Mouse (Mus musculus): Measurements from ENCODE around the gene Mief1. TPM values are rescaled to one million over a fixed set of nuclear protein-coding genes. Genes with fewer than 3 reads are reported as not detected.

Gene Mief1
- total and polyA plus RNA-seq, 3 experiments = 19.2 to 34.4 (median 20.7) TPM

DNA sequence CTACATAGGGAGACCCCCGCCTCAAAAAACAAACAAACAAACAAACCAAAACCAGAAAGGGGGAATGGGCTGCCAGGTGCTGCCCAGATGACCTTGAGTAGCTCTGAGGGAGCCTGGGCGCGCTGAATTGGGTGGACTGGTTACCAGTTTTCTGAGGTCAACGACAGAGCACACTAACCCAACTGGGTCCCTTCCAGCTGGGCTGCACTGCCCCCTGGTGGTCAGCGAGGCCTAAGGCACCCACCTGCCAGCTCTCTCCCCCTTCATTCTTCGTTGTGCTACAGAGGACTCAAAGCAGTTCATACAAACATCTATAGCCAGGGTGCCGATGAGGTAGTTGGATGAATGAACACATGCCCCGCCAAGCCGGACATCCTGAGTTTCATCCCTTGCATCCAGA, 8.6 kb upstream of the Mief1 start (continued):
- TF ChIP-seq EP300 (IDR thresholded peaks at IDR 0.05; ENCODE audit: low read length) = no peak
- TF ChIP-seq MAFK (IDR thresholded peaks at IDR 0.05; ENCODE audit: insufficient replicate concordance, low read length) = no peak

DNA sequence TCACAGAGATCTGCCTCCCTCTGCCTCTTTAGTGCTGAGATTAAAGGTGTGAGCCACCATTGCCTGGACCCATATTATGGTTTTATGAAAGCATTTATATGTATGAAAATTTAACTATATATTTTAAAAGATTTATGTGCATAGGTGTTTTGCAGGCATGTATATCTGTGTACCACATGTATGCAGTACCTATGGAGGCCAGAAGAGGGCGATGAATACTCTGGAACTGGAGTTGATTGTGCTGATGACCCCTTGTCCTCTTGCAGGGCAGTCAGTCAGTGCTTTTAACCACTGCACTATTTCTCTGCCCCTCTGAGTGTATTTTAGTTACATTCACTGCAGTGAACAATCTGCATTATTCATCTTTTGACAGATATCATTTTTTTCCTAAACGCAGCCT, 8.0 kb upstream of the Mief1 start:
- H3K27me3 ChIP-seq (replicated peaks) = no peaks in the 10 kb centered on the region
- H3K4me1 ChIP-seq (ENCODE audit: control insufficient read depth in 1 of 2, insufficient read depth in 2 of 2) = peaks cover 2 to 16% of the 10 kb centered on the region in 2 experiments; a peak in 2 of 4 replicates
- H3K79me2 ChIP-seq (replicated peaks; ENCODE audit: control insufficient read depth, extremely low read depth, insufficient read depth, poor library complexity, severe bottlenecking) = no peaks in the 10 kb centered on the region
- H3K27ac ChIP-seq (ENCODE audit: insufficient read depth, low read depth) = no peak overlapping the region
- in situ Hi-C loops (cut with MboI; ENCODE audit: low pct_ligation_motif_present, low pct_unique_long_range_greater_than_20kb, low sequenced_read_pairs) (loop anchor here (10.0 kb wide), 1 partner anchor 131 kb away; the partner anchor contains the start of genes Rpl3 and Syngr1), dilution Hi-C loops (cut with MboI; ENCODE audit: extremely low pct_ligation_motif_present, extremely low pct_unique_long_range_greater_than_20kb, low sequenced_read_pairs) (no loop called here)
- TF ChIP-seq GABPA (IDR thresholded peaks at IDR 0.05; ENCODE audit: insufficient replicate concordance, low read depth, low read length) (no peak), MAFK (IDR thresholded peaks at IDR 0.05; ENCODE audit: insufficient replicate concordance, low read length) (no peak), IRF4 (IDR thresholded peaks at IDR 0.05; ENCODE audit: low read depth, low read length) (no peak), ZMIZ1 (IDR thresholded peaks at IDR 0.05; ENCODE audit: low read depth, low read length) (no peak), BHLHE40 (IDR thresholded peaks at IDR 0.05; ENCODE audit: low read depth, low read length) (no peak), ZC3H11A (IDR thresholded peaks at IDR 0.05; ENCODE audit: low read depth, low read length) (no peak), NELFE (IDR thresholded peaks at IDR 0.05; ENCODE audit: low read depth, low read length) (no peak), RAD21 (IDR thresholded peaks at IDR 0.05; ENCODE audit: low read depth, low read length) (peak; percentile 42), TCF12 (IDR thresholded peaks at IDR 0.05; ENCODE audit: low read depth, low read length) (no peak), POLR2AphosphoS2 (IDR thresholded peaks at IDR 0.05; ENCODE audit: low read depth, low read length) (no peak), SMC3 (IDR thresholded peaks at IDR 0.05; ENCODE audit: low read depth, low read length) (peak; percentile 42), SIN3A (IDR thresholded peaks at IDR 0.05; ENCODE audit: low read length) (no peak), CTCF (conservative IDR thresholded peaks at IDR 0.05 in 1 of 2, IDR thresholded peaks at IDR 0.05 in 1 of 2; ENCODE audit: low read depth in 2 of 2, low read length in 2 of 2) (peak; percentile 51 to 70; a peak in 3 of 4 replicates), MYC (IDR thresholded peaks at IDR 0.05; ENCODE audit: low read depth, low read length) (peak; percentile 59; the same call in 1 of the 2 replicates), MEF2A (IDR thresholded peaks at IDR 0.05; ENCODE audit: borderline replicate concordance, low read depth, low read length) (no peak), MAX (IDR thresholded peaks at IDR 0.05; ENCODE audit: low read length) (peak; percentile 9; the same call in 1 of the 2 replicates), CHD2 (IDR thresholded peaks at IDR 0.05; ENCODE audit: low read length) (no peak)
- no peak overlapping the region for H3K4me3 ChIP-seq (replicated peaks in 1 of 3; ENCODE audit: low read depth in 2 of 3, low read length in 2 of 3, poor library complexity in 1 of 3)
- no peaks in the 10 kb centered on the region for H3K36me3 ChIP-seq (replicated peaks in 1 of 2; ENCODE audit: control insufficient read depth in 1 of 2, insufficient read depth in 1 of 2, low read length in 1 of 2)
- no peak overlapping the region for H3K9ac ChIP-seq (ENCODE audit: insufficient read depth, low read depth)
- H3K4me2 ChIP-seq (ENCODE audit: insufficient read depth, low read depth, poor library complexity, severe bottlenecking) = no peak overlapping the region
- no peaks in the 10 kb centered on the region for H3K9me3 ChIP-seq (replicated peaks; ENCODE audit: low read length)
- DNase-seq (ENCODE audit: extremely low read depth) = peak; percentile 67
